16 mouse cellular contexts compared by ENCODE assay signal in the genomic region with DNA sequence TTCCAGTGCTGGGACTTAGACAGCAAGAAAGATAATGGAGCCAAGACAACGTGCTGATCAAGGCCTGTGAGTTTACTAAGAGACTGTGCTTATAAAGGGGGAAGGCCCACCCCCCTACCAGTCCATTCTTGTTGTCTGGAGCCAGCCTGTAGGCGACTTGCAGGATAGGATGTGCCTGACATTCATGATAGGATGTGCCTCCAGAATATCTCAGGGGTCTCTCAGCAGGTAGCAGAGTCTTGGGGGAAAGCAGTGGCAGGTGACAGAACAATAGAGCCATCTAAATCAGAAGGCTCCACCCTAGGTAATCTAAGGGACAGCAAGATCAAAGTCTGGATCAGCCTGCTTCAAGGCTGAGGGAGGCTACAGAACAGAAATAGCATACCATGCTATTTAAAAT.
"Had no signal": no experiment of that assay in that cellular context is flagged by ENCODE, and none has a peak within 500 bp of the region (broad histone marks: within the 10 kb centered on the region; RNA-seq: fewer than 3 reads in every experiment).

No protein-coding gene starts in this region.

- DNase-seq: heart, postnatal 10 days; heart, postnatal 14 days; heart, postnatal 36 days; heart, postnatal 4 days; kidney, adult 11 months; kidney, adult 18-20 months; kidney, adult 2 months; kidney, adult 8-10 months; kidney, adult 9 months; kidney, postnatal 10 days; kidney, postnatal 14 days; kidney, postnatal 25 days; kidney, postnatal 36 days; kidney, postnatal 4 days; layer of hippocampus, adult 9-11 months; layer of hippocampus, postnatal 36 days had no signal
